Mouse (Mus musculus): ENCODE measurements around the gene Shank1.

DNA sequence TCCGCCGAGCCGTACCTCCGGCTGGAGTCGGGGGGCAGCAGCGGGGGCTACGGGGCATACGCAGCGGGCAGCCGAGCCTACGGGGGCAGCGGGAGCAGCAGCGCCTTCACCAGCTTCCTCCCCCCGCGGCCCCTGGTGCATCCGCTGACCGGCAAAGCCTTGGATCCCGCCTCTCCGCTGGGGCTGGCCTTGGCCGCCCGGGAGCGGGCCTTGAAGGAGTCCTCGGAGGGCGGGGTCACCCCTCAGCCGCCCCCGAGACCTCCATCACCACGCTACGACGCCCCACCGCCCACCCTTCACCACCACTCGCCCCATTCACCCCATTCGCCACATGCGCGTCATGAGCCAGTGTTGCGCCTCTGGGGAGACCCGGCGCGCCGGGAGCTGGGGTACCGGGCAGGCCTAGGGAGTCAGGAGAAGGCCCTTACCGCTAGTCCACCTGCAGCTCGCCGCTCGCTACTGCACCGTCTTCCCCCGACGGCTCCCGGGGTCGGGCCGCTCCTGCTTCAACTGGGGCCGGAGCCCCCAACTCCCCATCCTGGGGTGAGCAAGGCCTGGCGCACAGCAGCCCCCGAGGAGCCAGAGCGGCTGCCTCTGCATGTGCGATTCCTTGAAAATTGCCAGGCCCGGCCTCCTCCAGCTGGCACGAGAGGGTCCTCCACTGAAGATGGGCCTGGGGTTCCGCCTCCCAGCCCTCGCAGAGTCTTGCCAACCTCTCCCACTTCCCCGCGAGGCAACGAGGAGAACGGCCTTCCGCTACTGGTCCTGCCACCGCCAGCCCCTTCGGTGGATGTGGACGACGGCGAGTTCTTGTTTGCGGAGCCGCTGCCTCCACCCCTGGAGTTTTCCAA is 42.9 kb downstream of the Shank1 start:
- TF ChIP-seq GATA1 (IDR thresholded peaks at IDR 0.05; ENCODE audit: borderline replicate concordance, low read length) = no peak
- no peak for TF ChIP-seq FLI1 (IDR thresholded peaks at IDR 0.05; ENCODE audit: low read length)
